Mouse (Mus musculus): ENCODE data around the gene Aldh1b1. TPM values are rescaled to one million over a fixed set of nuclear protein-coding genes. Genes with fewer than 3 reads are reported as not detected.

The Aldh1b1 gene
- total RNA-seq, 2 experiments from 2014 or later: 8.7 to 9.7 TPM

DNA sequence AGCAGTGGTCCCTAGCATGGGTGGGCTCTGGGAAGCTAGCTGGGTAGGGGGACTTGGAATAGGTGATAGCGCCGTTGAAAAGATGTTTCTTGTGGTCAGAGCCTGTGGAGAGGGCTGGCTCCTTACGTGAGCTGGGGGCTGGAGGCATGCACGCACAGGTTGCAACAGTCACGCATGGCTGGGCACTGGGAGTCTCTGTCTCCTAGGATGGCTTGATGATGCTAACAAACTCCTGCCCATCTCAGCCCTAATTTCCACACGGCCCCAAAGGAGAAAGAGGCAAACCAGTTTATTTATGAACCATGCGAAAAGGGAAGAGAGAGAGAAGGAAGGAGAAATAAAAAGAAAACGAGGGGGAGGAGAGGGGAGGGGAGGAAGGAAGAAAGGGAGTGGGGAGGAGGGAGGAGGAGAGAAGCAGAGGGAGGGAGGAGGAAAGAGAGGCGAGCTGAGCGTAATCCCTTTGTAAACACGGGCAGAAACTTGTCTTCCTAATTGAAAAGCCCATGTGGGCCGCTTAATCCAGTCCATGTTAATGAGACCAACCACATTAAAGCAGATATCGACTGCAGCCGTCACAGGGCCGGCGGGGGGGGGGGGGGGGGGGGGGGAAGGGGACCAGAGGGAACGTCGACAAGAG is 33.1 kb upstream of the Aldh1b1 start:
- TF ChIP-seq CTCF (conservative IDR thresholded peaks at IDR 0.05): no peak
- DNase-seq (ENCODE audit: low spot score in 2 of 2): no peak
- Histone ChIP-seq H3K27ac (no peak overlapping the region), H3K4me3 (peak overlapping the region; percentile 22; the same call in 1 of the 2 replicates)

DNA sequence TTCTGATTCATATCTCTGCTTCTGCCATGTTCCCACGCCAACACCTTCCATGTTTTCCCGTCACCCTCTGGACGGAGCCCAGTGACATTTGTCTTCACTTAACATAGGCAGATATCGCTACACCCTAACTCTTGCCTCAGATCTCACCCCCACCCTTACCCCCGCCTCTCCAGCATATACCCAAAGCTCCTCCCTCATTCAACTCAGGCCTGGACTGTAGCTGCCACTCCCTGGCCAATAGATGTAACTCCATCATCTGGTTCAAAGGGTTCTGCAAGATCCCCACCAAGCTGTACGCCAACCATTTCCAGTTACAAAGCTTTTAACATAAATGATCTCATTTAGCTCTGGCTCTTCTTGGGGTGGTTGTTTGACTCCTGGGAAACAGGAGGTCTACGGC is 32.0 kb upstream of the Aldh1b1 start:
- Histone ChIP-seq H3K27ac (no peak overlapping the region), H3K4me3 (no peak overlapping the region)
- TF ChIP-seq CTCF (conservative IDR thresholded peaks at IDR 0.05): no peak
- DNase-seq (ENCODE audit: low spot score in 2 of 2): no peak

DNA sequence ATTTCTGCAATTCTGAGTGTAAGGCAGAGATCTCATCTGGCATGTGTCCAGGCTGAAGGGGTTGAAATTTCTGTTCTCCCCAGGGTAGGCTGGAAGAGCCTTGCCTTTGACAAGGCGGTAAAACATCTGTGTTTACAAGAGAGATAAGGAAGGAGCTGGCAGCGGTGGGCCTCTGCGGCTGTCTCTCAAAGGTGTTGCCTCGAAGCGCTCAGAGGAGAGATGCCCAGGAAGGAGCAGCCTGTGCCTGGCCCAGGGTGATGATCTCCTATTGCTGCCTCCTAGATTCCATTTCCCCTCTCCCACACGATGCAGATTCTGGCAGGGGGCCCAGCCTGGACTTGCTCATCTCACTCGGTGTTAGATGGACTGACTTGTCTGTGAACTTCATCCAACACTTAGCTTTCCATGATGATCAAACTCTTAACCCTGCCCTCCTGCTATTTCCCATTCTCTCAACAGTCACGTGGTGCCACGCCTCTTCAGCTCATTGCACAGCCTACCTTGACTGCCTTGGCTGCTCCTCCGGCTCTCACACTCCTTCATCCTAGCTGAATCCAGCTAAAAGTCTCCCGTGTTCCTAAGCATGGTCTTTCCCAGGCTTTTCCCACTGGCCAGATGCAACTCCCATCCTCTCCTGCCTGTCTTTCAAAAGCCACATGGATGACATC is 30.8 kb upstream of the Aldh1b1 start:
- no peak for TF ChIP-seq CTCF (conservative IDR thresholded peaks at IDR 0.05)
- DNase-seq (ENCODE audit: low spot score in 2 of 2): no peak
- Histone ChIP-seq H3K27ac (no peak overlapping the region), H3K4me3 (no peak overlapping the region)

DNA sequence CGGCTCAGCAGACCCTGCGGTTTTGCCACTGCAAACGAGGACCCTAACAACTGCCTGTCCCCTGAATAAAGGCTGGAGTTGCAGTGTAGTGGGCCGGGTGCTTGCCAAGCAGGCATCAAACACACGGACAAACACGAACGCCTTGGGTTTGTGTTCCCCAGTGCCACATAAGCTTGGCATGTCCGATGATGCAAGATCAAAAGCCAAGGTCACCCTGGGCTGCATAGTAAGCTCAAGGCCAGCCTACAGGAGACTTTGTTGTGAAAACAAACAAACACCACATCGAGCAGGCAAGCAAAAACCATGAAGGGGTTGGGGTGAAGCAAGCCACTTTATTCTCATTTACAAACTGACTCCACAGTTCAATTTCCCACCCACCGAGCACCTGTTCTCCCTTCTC is 29.7 kb upstream of the Aldh1b1 start:
- no peak for DNase-seq (ENCODE audit: low spot score in 2 of 2)
- Histone ChIP-seq H3K4me3 (no peak overlapping the region), H3K27ac (no peak overlapping the region)
- no peak for TF ChIP-seq CTCF (conservative IDR thresholded peaks at IDR 0.05)

DNA sequence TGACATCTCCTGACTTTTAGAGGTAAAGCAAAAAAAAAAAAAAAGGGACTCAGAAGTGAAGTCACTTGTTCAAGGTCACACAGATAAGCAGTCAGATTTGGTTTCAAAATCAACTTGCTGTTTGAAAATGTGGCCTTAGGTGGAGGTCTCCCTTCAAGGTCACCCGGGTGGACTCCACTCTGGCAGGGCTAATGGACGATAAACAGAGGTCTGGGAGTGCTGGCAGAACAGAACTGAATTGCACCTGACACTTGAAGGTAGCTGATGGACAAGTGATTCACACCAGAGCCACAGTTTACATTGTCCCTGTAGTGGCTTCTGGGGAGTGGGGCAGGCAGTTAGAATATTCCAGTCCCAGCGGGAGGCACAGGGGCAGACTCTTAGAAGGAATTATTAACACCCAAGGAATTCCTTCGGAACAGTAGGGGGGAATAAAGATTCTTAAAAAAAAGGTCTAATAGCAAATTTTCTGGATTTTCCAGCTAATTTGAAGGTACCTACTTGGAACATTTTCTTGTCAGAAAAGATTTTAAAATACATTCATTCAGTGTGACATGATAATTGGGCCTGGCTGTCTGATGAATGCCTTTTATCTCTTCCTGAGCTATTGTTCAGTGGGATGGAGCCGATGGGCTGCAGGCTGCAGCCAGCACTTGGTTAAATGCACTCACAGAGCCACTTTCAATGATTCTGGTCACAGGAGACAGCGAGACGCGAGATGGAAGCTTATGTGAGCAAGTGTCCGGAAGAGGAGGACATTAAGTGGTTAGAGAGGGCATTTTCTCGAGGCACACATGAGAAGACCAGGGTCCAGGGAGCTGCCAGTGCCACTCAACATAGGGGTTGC is 28.8 kb upstream of the Aldh1b1 start:
- no peak overlapping the region for H3K4me3 ChIP-seq
- no peak overlapping the region for H3K27ac ChIP-seq
- no peak for TF ChIP-seq CTCF (conservative IDR thresholded peaks at IDR 0.05)
- no peak for DNase-seq (ENCODE audit: low spot score in 2 of 2)

DNA sequence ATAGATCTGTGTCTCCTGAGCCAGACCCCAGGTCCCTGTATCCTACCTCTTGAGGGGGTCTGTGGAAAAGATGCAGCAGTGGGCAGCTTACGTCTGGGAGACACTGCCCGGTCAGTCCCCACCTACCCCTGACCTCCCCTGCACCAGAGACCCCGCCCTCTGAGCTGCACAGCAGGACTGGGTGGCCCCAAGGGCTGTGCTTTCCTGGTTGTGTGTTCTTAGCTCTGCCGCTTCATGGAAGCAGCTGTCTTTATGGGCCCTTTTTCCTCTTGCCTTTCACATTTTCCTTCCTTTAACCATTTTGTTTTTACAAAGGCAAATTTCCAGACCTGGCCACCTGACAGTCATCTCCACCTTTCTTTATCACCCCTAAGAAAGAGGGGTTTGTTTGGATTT is 28.2 kb upstream of the Aldh1b1 start:
- Histone ChIP-seq H3K27ac (no peak overlapping the region), H3K4me3 (no peak overlapping the region)
- DNase-seq (ENCODE audit: low spot score in 2 of 2): no peak
- no peak for TF ChIP-seq CTCF (conservative IDR thresholded peaks at IDR 0.05)

DNA sequence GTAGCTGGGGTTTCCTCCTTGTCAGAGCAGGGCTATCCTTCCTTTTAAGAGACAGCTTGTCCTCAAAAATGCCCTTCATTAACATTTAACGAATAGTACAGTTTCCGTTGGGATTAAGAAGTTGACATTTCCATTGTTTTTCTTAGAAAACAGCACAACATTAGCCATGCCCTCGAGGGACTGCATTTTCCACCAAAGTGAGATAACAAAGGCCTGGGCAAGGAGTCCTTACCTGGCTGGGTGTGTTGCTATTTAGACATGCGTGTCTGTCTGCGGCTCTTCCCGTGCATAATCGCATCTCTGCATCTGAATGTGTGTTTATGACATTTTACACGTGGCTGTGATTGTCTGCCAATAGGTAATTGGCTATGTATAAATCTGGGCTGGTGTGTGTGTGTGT is 27.6 kb upstream of the Aldh1b1 start:
- TF ChIP-seq CTCF (conservative IDR thresholded peaks at IDR 0.05): no peak
- H3K27ac ChIP-seq: no peak overlapping the region
- no peak overlapping the region for H3K4me3 ChIP-seq
- no peak for DNase-seq (ENCODE audit: low spot score in 2 of 2)

DNA sequence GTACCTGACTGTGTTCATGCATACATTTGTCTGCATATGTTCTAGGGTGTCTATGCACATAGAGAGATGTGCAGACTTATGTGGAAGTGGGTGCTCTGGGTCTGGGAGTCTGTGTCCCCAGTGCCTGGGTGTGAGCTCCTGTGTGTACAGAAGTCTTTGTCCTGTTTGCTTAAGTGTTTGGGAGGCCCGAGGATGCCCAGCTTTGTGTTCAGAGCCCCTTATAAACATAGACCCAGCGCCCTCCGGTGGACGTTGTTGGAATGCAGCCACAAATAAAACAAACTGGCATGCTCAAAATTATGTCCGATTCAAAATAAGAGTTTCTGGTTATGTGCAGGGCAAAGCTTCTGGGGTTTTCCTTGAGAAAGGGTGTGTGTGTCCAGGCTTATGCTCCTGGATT is 27.2 kb upstream of the Aldh1b1 start:
- TF ChIP-seq CTCF (conservative IDR thresholded peaks at IDR 0.05): peak; percentile 82
- no peak overlapping the region for H3K27ac ChIP-seq
- no peak overlapping the region for H3K4me3 ChIP-seq
- peak; percentile 34 to 57 for DNase-seq (ENCODE audit: low spot score in 2 of 2)

DNA sequence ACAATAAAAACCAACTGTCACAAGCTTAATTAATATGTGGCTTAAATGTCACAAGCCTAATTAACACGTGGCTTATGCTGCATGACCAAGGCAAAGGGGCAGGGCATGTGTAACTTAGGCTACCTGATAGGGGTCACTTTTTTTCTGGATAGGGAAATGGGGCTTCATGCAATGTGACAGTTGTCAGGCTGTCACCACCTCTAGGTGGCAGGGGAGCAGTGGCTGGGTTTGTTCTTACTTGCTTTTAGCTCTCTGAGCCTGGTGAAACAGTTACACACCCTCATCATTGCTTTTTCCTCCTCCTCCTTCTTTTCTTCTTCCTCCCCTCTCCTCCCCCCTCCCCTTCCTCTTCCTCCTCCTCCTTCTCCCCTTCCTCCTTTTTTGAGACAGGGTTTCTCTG is 15.2 kb upstream of the Aldh1b1 start:
- Histone ChIP-seq H3K4me3 (no peak overlapping the region), H3K27ac (no peak overlapping the region)
- DNase-seq (ENCODE audit: low spot score in 2 of 2): no peak
- TF ChIP-seq CTCF (conservative IDR thresholded peaks at IDR 0.05): peak; percentile 59

DNA sequence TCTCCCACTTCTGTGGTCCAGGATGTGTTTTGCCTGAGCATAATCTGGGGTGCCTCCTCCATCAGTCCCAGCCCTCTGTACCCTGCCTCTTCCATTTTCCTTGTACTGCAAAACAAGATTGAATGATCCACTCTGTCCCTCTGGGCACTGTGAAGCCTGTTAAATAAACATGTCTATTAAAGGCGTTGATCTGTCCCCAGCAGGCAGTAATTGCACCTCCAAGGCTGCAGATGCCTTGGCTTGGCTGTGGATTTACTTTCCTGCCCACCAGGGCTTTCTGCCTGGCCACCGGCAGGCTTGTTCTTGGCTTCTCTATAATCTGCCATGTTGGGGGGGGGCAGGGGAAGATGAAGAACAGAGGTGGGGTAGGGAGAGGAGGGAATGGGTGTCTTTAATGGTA is 12.9 kb upstream of the Aldh1b1 start:
- no peak for TF ChIP-seq CTCF (conservative IDR thresholded peaks at IDR 0.05)
- DNase-seq (ENCODE audit: low spot score in 2 of 2): no peak
- Histone ChIP-seq H3K4me3 (no peak overlapping the region), H3K27ac (no peak overlapping the region)

DNA sequence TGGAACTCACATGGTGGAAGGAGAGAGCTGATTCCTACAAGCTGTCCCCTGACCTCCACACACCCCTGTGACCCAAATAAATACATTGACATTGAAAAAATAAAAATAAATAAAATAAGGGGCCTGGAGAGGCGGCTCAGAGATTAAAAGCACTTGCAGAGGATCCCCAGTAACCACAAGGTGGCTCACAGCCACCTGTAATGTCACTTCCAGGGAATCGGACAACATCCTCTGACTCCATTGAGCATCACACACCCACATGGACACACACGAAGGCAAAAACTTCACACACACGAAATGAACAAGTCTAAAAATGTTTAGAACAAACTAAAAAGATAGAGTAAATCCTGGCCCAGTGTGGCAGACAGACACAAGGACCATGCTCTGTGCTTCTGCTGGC is 12.1 kb upstream of the Aldh1b1 start:
- DNase-seq (ENCODE audit: low spot score in 2 of 2): no peak
- TF ChIP-seq CTCF (conservative IDR thresholded peaks at IDR 0.05): peak; percentile 35; the same call in 1 of the 2 replicates
- no peak overlapping the region for H3K27ac ChIP-seq
- H3K4me3 ChIP-seq: no peak overlapping the region

DNA sequence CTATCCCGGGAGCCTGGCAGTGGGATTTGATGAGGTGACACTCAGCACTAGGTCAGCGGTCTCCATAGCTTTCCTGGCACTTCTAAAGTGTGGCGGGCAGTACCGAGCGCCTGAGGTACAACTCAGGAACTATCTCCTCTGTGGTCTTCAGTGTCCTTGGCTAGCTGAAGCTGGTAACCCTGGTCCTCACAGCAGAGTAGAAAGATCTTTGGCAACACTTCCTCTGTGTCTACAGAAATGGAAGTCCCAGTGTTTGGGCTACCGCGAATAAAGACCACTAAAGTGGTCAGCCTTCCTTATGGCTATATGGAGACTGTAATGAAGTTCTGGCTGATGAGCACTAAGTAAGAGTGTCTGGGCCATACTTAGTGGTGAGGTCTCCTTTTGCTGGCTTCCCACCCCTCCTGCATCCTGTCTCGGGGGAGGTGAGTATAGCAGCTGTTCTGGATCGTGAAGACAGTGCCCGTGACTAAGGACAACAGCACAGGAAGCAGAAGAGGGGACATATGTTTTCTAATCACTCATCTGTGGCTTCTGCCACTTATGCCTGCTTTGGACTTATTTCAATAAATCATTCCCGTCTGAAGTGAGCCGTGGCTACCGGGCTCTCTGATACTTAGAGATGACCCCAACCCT is 10.3 kb upstream of the Aldh1b1 start:
- Histone ChIP-seq H3K4me3 (no peak overlapping the region), H3K27ac (no peak overlapping the region)
- no peak for TF ChIP-seq CTCF (conservative IDR thresholded peaks at IDR 0.05)
- DNase-seq (ENCODE audit: low spot score in 2 of 2): no peak
